Mouse (Mus musculus): ENCODE data around the gene D6Ertd527e. TPM values are rescaled to one million over a fixed set of nuclear protein-coding genes. Genes with fewer than 3 reads are reported as not detected.
"Not testable (repeated sequence)": the region's sequence is repeated elsewhere in the genome, so short reads cannot be mapped to it uniquely, and the experiment has no call there.

D6Ertd527e gene
- total RNA-seq (2022) = under 1 TPM in 2 of 4 experiments, not detected in 2; 0.22 to 0.24 TPM

GRCm38 (mm10) chr6:87104123-87104796, at the start of gene D6Ertd527e:
D6Ertd527e (plus strand) TSS chr6:87104746.
- no peak for DNase-seq

DNA sequence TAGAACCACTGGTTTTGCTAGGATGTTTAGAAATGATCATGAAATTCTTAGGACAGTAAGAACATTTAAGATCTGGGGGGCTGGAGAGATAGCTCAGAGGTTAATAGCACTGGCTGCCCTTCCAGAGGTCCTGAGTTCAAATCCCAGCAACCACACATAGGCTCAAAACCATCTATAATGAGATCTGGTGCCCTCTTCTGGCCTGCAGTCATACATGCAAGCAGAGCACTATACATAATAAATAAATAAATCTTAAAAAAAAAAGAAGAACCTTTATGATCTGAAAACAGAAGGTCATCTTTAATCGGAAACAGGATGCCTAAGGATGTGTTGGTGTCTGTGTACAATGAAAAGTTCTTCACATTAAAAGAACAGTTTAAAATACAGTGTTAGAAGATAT, 44.8 kb upstream of the D6Ertd527e start:
- no peak for DNase-seq

- DNase-seq = no peak
Observed at GRCm38 (mm10) chr6:87063586-87063985, 41.0 kb upstream of the D6Ertd527e start.

GRCm38 (mm10) chr6:87068209-87068608, 36.3 kb upstream of the D6Ertd527e start:
- no peak for DNase-seq

GRCm38 (mm10) chr6:87069195-87069900, 35.2 kb upstream of the D6Ertd527e start:
- no peak for DNase-seq

DNA sequence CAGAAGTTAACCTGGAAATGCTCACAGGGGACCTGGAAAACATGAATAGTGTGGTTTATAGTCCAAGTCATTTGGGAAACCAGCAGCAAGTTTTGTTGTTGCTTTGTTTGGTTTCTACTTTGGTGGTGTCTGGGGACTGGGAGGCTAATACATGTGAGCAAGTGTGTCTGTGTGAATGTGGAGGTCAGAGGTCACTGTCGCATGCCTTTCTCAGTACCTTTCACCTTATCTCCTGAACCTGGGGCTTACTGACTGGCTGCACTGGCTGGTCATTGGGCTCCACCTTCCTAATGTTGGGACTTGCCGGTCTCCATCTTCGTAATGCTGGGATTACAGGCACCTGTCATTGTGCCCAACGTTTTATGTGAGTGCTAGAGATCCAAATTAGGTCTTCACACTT, 33.9 kb upstream of the D6Ertd527e start:
- no peak for DNase-seq

GRCm38 (mm10) chr6:87072759-87073158, 31.8 kb upstream of the D6Ertd527e start:
- no peak for DNase-seq

DNA sequence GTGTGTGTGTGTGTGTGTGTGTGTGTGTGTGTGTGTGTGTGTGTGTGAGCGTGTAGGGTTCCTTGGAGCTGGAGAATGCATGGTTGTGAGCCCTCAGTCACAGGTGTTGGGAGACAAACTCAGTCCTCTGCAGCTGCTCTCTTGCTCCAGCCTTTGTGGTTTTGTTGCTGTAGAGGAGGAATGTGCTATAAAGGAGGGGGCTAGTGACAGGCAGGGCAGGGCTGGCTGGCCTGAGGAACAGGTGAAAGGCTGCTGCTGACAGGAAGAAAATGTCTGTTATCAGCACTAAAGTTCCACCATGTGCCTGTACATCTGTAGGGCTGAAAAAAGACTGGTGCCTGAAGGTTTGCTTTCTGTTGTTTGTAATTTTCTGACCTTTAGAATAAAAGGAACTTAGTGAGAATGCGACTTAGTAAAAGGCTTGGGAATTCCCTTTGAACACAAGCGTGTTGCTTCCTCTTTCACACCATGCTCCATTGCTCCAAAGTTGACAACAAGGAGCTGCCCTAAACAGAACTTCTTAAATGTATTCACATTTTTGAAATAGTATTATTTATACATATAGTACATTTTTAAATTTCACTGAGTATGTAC, 29.4 kb upstream of the D6Ertd527e start:
- no peak for DNase-seq

DNA sequence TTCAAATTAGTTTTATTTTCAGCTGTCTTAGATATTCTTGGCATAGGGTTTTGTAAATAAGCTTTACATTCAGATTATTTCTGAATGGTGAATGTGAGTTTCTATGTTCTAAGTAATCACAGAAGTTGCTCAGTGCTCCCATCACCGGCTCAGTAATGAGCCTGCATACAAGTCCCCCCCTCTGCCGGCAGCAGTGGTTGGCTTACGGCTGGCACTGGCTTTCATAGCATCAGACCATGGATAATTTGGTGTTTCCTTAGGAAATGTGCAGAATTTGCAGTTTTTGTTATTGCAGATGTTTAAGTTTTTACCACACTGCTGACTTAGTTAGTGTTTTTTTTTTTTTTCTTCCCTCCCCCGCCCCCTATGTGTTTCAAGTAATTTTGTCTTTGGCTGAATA, 25.1 kb upstream of the D6Ertd527e start:
- DNase-seq = no peak

GRCm38 (mm10) chr6:87085026-87085425, 19.5 kb upstream of the D6Ertd527e start:
- no peak for DNase-seq

GRCm38 (mm10) chr6:87088356-87088755, 16.2 kb upstream of the D6Ertd527e start:
- no peak for DNase-seq

DNA sequence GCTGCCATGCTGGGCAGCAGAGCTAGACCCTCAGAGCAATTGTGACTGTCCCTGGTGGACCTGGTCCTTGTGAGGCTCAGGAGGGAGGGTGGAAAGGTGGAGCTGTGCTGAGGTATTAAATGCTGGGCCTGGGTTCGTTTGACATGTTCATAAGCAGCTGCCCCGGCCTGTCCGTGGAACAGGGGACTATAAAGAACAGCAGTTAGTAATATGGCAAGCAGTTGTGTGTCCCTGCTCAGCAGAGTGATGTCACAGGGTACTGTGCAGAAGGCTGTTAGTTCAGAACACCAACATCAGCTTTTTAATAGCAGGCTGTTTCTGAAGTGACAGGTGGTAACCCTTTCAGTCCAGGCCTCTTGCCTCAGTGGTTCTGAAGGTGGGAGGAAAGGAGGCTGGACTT, 13.7 kb upstream of the D6Ertd527e start:
- no peak for DNase-seq

- DNase-seq = no peak
Observed at GRCm38 (mm10) chr6:87092476-87092875, 12.1 kb upstream of the D6Ertd527e start.

- not testable (repeated sequence) for DNase-seq
Observed at GRCm38 (mm10) chr6:87093631-87094030, 10.9 kb upstream of the D6Ertd527e start.

DNA sequence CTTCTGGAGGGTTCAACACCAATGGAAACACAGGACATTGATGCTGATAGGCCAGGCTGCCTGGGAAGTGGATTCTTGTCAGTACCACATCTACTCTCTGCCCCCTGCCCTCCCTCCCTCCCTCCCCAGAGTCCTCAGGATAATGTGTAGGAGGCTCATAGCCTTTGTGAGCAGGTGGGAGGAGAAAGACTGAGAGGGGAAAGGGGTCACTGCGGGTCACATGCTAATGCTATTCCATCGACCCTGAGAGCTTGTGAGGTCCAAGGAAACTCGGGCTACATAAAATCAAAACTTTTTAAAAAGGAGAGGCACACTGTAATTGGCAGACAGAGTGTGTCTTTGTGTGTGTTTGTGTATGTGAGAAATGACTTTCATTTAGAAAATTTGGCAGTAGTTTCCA, 5.3 kb upstream of the D6Ertd527e start:
- DNase-seq = no peak

DNA sequence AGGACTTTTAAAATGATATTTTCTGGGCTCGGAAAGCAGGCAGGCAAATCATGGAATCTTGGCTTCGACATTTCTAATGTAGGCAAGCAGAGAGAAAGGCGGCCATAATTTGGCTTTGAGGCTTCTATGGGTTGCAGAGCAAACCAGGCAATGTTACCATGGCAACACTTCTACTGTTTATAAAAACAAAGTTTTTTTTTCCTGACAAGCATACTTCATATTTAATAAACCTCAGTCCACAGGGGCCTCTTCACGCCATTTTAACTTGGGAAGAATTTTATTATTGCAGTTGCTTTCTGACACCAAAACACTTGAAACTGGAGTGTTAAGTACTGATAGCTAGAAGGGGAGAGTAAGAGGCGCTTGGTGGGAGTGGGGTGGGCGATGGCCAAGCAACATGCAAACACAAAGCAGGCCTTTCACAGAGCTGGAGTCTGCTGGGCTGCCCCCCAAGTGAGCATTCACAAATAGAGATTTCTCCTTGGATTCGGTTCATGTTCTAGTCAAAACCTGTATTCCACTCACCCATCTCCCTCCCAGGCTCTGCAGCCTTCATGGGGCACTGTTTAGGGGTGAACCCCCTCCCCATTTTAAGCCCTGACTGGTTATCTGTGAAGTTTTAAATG, 4.8 kb upstream of the D6Ertd527e start:
- no peak for DNase-seq

GRCm38 (mm10) chr6:87100297-87101020, 4.1 kb upstream of the D6Ertd527e start:
- DNase-seq = no peak

DNA sequence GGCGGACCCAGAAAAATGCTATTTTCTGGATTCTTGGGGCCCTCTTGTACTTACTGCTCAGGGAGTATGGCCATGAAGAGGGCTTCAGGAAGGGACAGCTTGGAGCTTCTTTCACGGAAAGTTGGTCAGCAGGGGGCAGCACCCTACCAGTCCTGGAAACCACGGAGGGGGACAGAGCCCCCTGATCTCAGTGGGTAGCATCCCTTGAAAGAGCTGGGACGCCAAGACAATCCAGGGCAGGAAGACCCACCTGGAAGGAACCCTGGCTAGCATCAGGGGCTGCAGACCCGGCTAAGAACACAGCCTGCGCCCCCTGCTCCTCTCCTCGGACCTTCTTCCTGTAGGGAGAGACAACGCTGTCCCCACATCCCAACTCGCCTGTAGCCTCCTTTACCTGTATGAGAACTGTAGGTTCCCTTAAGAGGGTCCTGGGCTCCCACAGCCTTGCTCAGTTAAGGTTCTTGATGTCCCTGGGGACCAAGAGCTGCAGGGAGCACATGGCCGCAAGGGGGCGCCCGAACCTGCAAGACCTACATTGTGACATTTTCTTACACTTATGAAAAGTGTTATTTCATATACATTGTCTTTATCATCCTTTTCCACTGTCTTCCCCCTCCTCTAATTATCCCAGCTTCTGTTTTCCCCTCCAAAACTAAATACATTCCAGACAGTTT, 3.1 kb upstream of the D6Ertd527e start:
- peak; percentile 70 for DNase-seq

DNA sequence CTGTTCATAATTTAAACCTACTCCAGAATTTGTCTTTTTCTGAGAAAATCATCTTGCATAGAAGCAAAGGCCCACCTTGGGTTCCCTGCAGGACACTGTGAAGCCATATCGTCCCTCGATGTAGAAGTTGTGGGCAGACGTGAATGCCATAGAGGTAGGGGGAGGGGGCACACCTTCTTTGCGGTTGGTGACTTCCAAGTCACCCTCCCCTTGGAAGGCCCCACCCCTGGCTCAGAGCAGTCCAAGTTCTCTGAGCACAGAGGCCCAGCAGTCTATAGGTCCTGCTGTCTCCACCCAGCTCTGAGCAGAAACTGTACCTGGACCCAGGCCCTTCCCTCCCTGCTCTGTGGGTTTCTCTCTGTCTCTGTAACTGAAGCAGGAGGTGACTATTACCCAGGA, 2.6 kb upstream of the D6Ertd527e start:
- no peak for DNase-seq

- no peak for DNase-seq
Observed at GRCm38 (mm10) chr6:87102421-87102911, 2.1 kb upstream of the D6Ertd527e start.

DNA sequence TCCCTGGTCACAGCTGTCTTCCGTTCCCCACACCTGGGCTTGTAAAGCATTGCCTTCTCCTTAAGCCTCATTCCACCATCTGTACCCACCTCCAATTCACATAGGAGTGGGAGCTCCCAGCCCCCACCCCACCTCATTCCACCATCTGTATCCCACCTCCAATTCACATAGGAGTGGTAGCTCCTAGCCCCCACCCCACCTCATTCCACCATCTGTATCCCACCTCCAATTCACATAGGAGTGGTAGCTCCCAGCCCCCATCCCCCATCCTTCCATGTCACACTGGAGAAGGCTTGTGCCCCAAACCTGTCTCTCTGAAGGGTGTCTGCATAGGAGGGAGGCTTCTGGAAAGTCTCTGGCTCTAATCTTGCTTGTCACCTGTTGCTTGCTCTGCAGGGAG, 1.2 kb upstream of the D6Ertd527e start:
- no peak for DNase-seq

DNA sequence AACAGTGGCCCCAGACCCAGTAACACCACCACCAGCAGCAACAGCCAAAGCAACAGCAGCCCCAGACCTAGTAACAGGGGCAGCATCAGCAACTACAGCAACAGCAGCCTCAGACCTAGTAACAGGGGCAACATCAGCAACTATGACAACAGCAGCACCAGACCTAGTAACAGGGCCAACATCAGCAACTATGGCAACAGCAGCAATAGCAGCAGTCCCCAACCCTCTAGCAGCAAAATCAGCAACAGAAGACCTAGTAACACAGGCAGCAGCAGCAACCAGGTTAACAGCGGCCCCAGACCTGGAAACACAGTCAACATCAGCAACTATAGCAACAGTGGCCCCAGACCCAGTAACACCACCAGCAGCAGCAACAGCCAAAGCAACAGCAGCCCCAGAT, 6.9 kb downstream of the D6Ertd527e start:
- DNase-seq = no peak
